Mouse (Mus musculus) erythroblast, adult 5-6 weeks (primary cell): Measurements from ENCODE around the gene Thada. TPM values are rescaled to one million over a fixed set of nuclear protein-coding genes. Genes with fewer than 3 reads are reported as not detected.

Experiments used
- ATAC-seq: replicated peaks from 2 replicates; pipeline ENCODE4 v1.8.0; 2016; ENCODE audit warnings: moderate number of reproducible peaks, mild to moderate bottlenecking, moderate TSS enrichment, inconsistent platforms; ENCODE audit not compliant: poor library complexity, low FRiP score, severe bottlenecking
- total RNA-seq, 2 experiments: library from RNA; stranded (forward) in 1 of 2; stranded (reverse) in 1 of 2; fragments of 150-400 nt in 1 of 2; fragments of 200-764, 138-1000 nt in 1 of 2; gene quantifications; 2 replicates each; pipeline versions ENCODE4 v1.2.3 to v1.2.4; 2015 to 2017; ENCODE audit warnings: low replicate concordance in 2 of 2

Thada gene
- total RNA-seq, 2 experiments from 2014 or later: 5.4 to 7.7 TPM

DNA sequence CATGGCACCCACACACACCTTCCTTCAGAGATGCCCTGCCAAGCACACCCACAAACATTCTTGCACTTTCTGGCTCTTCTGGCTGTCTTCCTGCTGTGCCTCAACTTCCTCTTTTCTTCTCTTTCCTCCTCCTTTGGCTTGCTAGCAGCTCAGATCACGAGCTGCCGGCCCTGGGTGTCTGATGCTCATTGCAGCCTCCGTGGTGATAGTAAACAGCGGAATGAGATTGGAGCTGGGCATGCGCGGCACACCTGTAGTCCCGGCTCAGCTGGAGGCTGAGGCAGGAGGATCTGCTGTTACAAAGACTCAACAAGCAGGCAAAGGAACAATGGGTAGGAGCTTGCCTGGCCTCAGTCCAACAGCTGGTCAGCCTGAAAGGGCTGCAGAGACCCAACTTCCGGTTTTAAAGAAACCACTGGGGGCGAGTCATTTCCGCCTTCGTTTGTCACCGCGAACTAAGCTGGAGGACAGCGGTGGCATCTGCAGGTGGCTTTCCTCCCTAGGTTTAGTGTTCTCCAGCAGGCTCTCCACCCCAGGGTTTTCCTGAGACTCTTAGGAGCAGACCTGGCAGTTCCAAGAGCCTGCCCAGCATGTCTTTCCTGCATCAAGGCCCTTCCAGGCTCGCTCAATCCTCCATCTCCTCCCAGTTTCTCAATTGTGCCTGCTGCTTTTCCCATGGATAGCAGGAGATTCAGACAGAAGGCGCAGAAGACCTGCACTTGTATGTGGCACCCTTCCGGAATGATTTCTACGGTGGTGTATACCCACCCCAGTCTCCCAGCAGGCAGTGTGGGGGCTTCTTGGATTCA, 284.3 kb downstream of the Thada start:
- ATAC-seq: peak; percentile 51

DNA sequence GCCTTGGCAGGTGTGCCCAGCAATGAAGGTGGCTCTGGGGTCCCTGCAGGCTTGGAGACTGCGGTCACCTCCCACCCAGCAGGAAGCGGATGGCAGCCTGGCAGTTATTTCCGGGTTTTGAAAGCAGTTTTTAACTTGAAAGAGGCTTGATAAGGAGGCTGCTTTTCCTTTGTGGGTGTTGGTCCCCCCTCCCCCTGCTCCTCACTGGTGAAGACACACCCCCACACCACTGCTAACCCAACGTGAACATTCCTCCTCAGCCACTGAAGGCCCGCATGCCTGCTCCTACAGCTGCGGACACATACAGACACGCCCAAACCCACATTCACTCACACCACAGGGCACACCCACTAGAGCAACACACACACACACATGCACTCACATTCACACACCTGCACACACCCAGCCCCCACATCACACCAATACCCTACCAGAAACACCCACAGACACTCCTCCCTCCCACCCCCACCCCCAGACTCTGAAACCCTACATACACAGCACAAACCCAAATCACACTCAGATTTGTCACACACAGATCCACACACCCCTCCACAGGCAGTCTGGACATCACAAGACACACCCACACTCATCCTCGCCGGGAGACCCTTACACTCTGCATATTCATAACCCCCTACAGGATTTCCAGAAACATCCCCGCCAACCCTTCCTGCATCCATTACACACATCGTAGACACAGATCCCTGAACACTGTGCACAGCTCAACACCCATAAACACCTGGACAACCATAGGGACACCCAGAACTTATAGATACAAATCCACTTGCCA, 285.1 kb downstream of the Thada start:
- ATAC-seq: peak; percentile 45; the same call in 1 of the 2 replicates

DNA sequence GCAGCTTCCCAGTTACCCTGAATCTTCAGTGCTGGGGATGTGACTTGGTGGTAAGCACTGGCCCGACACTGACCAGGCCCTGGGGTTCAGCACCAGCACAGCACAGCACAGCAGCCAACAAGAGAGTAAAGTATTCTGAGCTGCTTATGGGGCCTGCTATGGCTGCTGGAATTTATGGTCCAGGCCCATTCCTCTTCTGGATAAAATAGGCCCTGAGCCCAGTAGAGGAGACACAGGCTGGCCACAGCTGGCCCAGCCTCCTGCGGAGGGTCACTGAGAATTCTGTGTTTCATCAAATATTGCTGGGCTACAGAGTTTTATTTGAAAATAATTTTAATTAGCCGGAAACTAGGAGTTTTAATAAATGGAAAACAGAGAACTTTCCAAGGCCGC, 286.0 kb downstream of the Thada start:
- no peak for ATAC-seq

DNA sequence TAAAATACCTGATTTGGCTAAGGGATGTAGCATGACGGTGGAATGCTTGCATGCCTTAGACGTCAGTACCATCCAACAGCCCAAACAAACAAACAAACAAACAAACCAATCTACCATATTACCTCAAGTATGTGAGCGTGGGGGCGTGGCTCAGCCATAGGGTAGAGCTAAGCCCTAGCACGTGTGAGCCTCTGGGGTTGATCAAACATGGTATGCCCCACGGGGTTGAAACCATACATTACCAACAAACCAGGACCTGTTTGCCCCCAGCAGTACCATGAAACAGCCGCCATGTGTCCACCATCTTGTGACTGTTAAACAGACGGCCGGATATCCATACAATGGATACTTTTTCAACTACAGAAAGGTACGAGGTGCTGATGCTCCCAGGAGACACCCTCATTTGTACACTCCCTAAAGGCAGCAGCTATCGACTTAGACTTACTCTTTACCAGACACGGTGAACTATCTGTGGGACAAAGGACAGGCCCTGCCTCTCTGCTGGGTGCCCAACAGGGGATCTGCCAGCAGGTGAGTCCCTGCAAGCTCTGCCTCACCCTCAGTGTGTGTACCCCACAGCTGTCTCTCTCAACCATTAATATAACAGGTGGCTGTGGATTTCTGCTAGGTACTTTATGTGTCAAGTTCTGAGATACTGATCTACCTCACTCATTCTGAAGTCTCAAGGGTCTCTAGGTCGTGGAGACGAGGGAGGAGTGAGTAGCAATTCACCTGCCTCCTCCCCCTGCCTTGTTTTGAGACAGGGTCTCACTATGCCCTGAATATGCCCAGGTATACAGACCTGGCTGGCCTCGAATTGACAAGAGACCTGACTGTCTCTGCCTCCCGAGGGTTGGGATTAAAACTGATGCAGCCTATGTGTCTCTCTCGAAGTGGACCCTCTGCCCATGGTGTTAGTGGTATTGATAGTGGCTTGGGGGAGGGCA, 286.7 kb downstream of the Thada start:
- no peak for ATAC-seq

DNA sequence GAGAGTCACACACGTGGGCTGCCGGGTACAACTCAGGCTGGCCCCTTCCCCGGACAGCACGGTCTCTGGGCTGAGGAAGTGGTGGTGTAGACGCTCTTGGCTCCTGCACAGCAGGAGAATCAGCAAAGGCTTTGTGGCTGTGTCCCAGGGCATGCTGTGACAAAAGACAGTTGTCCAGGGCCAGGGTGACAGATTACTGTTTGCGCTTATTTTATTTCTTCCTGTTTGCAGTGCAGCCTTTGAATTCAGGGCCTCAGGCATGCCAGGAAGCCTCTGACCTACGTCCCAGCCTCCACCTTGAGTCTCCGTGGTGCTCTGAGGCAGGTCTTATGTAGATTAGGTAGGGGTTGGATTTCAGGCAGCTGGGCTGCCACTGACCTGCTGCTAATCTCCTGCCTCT, 288.5 kb downstream of the Thada start:
- ATAC-seq: no peak

DNA sequence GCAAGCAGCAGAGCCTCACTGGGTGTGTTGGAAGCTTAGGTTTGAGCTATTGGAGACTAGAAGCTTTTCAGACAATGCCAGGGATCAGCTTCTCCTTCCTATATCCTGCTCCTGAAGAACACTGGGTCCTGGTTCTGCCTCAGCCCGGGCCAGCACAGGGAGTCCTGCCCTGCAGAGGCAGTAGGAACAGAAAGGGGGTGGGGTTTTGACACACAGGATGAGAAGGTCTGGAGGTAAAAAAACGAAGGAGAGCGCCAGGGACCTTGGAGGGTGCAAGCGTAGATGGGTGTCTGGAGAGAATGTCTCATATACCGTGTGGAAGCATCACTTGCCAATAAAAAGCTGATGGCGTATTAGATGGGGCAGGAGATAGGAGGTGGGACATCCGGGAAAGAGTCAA, 289.6 kb downstream of the Thada start:
- no peak for ATAC-seq

DNA sequence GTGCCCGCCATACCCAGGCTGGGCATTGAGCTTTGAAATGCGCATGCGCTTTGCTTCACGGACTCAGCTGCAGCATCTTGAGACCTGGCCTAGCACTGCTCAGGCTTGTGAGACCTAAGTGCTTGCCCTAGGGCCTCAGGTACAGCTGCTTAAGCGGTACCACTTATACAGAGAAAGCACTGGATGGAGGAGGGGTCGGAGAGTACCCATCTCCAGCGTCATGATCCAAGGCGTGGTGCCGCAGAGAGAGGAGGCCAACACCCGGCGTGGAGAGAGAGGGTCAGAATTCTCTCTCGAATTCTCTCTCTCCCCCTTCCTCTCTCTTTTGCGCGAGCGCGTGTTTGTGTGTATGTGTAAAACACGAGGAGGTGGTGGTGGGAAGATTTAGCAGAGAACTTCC, 290.8 kb downstream of the Thada start:
- ATAC-seq: peak; percentile 25; the same call in 1 of the 2 replicates

DNA sequence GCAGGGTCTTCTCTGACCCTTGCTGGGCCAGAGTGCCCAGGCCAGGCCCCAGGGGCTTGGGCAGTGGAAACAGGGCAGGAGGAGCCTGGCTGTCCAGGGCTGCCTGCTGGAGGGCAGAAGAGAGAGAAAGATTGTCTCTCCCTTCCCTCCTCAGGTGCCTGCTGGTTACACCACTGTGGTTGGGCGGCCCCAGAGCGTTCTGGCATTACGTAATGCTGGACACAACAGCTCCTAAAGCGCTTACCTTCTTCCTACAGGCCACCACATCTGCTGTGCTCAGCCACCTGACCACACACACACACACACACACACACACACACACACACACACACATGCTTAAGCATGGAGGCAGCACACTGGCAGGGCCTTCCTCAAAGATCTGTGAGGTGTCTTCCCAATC, 298.6 kb downstream of the Thada start:
- ATAC-seq: 0 out of 2 replicates have a peak, but pooled peaks have one; percentile 30

DNA sequence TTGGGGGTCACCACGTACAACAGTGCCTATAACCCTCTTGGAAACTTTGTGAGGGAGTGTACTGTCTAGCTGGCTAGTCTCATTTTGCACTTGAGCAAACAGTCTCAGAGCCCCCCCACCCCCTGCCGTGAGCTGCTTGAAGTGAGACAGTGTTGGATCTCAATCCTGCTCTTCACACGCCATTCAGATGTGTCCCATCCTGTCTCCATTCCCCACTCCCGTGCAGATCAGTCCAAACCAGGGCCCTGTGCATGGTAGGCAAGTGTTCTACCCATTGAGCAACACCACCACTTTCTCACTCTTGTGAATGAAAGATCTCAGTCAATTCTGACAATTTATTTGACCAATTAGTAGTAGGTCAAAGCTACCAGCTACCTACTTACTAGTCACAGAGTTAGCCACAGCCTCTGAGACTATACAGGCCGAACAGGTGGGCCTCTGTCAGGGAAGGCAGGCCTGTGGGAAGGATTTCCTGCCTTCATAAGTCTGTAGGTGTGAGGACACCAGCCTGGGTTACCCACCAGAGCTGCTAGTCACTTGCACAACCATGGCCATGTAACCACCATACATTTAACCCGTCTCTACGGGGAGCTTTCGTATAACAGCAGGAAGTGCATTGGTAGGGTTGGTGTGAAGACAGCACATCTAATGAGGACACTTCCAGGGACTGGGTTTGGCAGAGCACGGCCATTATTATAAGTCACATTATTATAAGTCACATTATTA, 299.7 kb downstream of the Thada start:
- no peak for ATAC-seq

DNA sequence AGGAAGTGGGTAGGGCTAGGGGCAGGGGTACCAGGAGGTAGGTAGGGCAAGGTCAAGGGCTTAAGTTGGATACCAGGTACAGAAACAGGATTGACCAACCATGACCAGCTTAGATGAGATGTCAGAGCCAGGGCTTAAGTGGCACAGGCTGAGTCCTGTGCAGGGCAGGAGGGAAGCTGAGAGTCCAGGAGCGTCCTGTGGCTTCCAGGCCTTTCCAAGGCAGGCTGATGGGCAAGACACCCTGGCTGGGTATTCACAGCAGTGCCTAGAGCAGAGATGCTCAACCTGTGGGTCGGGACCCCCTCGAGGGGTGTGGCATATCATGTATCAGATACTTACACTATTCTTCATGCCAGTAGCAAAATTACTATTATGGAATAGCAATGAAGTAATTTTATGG, 300.3 kb downstream of the Thada start:
- no peak for ATAC-seq

DNA sequence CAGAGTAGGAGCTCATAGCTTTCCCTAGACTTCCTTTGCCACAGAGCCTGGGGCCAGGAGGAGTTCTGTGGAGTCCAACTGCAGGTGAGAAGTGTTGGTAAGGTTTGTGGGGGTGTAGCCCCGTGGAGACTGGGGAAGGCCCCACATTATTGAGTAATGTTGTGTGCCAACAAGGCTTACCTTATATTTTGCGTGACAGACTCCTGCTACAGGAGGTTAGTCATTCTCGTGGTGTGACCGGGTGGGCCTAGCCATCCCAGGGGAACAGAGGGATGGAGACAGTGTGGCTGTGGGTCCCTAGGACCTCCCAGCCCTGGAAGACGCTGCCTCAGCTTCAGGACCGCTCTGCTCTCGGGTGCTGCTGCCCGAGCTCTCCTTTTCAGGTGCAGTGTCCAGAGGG, 301.9 kb downstream of the Thada start:
- ATAC-seq: no peak

DNA sequence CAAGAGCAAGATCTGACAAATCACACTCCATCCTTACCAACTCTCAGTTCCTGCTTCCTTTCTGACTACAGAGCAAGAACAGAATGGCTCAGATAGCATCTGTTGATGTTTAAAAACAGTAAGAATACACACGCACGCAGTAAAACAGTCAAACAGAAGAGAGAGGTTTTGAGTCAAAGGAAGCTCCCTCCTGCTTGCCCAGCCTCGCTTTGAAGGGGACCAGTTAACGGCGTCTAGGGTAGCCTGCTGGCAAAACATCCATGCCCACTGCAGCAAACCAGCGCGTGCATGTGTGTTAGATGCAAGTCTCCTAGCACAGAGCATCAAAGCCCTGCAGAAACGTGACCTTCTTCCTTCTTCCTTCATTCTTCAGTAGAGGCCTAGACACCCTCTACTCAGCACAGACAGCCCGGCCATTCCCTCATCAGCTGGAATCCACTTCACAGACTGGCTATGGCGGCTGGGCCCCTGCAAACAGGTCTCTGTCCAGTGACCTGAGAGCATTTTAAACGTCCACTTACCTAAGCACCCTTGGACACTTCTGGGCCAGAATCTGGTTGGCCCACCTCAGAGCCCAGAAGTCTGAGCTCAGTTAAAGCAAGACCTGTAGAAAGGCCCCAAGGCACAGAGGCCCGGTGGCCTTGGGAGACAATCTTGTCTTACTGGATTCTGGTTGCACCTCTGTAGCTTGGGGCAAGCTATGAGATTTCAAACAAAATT, 302.8 kb downstream of the Thada start:
- ATAC-seq: no peak

DNA sequence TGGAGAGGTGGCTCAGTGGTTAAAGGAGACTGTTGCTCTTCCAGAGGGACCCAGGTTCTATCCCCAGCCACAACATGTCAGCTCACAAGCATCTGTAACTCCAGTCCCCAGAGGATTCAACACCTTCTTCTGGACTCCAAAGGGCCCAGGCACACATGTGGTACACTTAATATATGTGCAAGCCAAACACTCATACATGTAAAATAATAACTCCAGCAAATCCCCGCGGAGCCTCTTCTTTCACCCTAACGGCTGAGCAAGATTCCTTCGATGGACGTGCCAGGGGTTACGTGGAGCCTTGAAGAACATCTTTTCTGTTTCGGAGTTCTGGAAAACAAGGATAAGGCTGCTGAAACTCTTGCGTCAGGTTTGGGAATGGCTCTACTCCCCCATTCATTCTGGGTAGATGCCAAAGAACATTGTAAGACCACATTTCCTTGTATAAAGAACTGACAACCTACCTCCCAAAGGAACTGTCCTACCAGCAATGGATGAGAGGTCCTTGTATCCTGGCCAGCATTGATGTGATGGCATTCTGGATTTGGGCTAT, 303.7 kb downstream of the Thada start:
- no peak for ATAC-seq

DNA sequence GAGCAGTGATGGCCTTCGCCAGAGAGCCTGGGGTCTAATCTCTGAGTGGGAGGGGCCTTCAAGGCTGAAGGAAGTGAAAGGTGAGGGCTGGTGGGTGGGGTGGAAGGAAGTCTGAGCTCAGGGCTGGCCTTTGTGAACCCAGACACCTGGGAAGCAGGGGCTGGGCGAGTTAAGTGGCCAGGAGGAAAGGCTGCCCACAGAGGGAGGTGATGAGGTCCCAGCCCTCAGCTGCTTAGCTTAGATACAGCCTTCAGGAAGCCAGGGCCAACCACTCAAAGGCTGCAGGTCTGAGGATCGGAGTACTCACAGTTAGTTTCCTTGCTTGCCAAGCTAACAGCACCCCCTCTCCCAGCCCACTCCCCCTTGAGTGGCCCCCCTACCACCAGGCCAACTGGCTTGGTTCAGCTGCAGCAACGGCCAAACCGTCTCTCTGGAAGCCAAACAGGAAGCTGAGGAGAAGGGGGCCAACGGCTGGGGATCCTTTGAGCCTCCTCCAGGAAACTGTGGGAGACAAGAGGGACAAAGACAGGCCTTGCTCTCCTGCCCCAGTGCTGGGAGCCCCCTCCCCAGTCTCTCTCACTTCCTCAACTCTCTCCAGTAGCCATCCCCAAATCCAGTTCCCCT, 304.7 kb downstream of the Thada start:
- ATAC-seq: no peak

DNA sequence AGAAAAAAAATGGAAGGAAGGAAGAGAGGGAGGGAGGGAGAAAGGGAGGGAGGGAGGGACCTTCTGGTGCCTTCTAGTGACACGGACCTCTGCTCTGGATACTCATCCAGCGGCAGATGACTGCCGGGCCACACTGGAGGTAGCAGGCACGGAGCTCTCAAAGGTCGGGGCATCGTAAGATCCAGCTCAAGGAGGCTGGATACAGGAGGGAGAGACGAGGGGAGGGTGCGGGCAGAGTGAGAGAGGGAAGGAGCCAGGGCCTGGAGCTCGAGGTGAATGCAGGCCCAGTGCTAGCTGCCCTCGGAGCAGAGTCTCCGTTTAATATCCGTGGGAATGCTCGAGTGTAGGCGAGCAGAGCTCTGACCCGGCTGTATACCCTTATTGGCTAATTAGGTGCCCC, 307.1 kb downstream of the Thada start:
- no peak for ATAC-seq

DNA sequence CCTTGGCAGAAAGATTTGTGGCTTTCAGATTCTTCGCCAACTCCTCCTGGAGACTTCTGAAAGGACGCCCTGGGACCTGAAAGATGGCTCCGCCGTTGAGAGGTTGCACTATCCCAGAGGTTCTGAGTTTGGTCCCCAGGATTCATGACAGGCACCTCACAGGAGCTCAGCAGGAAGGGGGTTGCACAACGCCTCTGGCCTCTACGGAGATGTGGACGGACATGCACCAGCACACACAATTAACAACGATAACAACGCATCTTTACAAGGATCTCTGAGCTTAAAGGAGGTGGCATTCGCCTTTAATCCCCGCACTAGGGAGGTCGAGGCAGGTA, 307.6 kb downstream of the Thada start:
- ATAC-seq: no peak

DNA sequence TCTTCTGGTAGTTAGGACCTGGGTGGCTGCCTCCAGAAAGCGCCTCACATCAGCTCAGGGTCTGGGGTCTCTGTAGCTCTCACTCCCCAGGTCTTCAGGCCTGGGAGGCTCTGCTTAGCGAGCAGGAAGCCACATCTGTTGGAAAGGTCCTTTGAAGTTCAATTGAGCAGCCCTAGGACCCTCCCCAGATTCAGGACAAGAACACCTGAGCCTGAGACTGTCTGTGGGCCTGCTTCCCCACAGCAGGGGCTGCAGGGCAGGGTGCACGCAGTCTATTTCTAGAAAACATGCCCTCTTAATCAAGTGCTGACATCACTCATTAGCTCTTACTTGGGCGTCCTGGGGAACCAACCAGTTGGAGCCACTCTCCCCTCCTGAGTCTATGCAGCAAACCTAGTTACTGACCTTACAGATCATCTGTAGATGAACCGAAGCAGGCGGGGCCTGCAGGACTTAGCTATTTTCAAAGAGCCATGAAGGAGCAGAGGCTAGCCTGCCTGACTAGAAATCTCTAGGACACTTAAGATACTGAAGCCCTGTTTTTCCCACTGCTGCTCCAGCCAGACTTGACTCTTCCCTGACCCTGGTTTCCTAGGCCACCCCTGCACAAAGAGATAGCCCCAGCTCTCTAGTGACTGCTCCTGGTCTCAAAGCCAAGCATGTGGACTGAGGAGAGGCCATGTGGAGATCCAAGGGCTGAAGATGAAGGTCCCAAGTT, 308.1 kb downstream of the Thada start:
- ATAC-seq: no peak
